Mouse (Mus musculus) neural tube, embryonic 11.5 days (tissue): ENCODE data around the gene Prss27. TPM values are rescaled to one million over a fixed set of nuclear protein-coding genes. Genes with fewer than 3 reads are reported as not detected.

ENCODE experiments used
- ATAC-seq: fragments of 200-750 bp; cut with Nextera tagmentation; 2 replicates; pipeline ENCODE4 v1.8.0; 2017; ENCODE audit warnings: moderate number of reproducible peaks, mild to moderate bottlenecking, moderate TSS enrichment, moderate library complexity; ENCODE audit not compliant: insufficient read depth, low FRiP score, low TSS enrichment
- DNase-seq: peaks from one replicate; pipeline ENCODE4 v3.0.0-alpha.2; 2015; ENCODE audit warnings: low spot score
- H3K27ac ChIP-seq: fragments of 300-500 bp; sonication (generic); 2 replicates; pipeline ENCODE4 v1.5.1; 2014; ENCODE audit warnings: low read depth, mild to moderate bottlenecking, low read length
- H3K27me3 ChIP-seq: fragments of 300-500 bp; sonication (generic); 2 replicates; pipeline ENCODE4 v1.6.1; 2014; ENCODE audit warnings: mild to moderate bottlenecking, low read length, mixed read lengths; ENCODE audit not compliant: control insufficient read depth, insufficient read depth
- H3K36me3 ChIP-seq: fragments of 300-500 bp; sonication (generic); 2 replicates; pipeline ENCODE4 v1.6.1; 2014; ENCODE audit warnings: mild to moderate bottlenecking, low read length, moderate library complexity, mixed read lengths; ENCODE audit not compliant: control insufficient read depth, insufficient read depth
- H3K4me1 ChIP-seq: fragments of 300-500 bp; sonication (generic); 2 replicates; pipeline ENCODE4 v1.6.1; 2014; ENCODE audit warnings: low read length, mixed read lengths; ENCODE audit not compliant: control insufficient read depth, insufficient read depth
- H3K4me2 ChIP-seq: fragments of 300-500 bp; sonication (generic); 2 replicates; pipeline ENCODE4 v1.6.1; 2014; ENCODE audit warnings: low read depth, mild to moderate bottlenecking, moderate library complexity
- H3K4me3 ChIP-seq: fragments of 300-500 bp; sonication (generic); 2 replicates; pipeline ENCODE4 v1.5.1; 2014; ENCODE audit warnings: low read depth, low read length
- H3K9ac ChIP-seq: fragments of 300-500 bp; sonication (generic); 2 replicates; pipeline ENCODE4 v1.6.1; 2014; ENCODE audit warnings: mild to moderate bottlenecking, low read length
- H3K9me3 ChIP-seq: fragments of 300-500 bp; sonication (generic); 2 replicates; pipeline ENCODE4 v1.6.1; 2016; ENCODE audit warnings: low read length; ENCODE audit not compliant: control insufficient read depth
- WGBS: fragments of 180-500 bp; shearing (Covaris S2); extraction: QIAGEN DNeasy Blood & Tissue Kit; methylation state at CpG from one replicate; pipeline ENCODE4 v1.1.7; 2014; 5-methylcytosine and 5-hydroxymethylcytosine counted together
- polyA plus RNA-seq: library from polyadenylated mRNA; unstranded; fragments of >200 nt; fragmentation: Nextera tagmentation; extraction: Ambion mirVana; gene quantifications from 2 replicates; pipeline ENCODE4 v1.2.1, GENCODE M21; 2014

The Prss27 gene
- polyA plus RNA-seq, 1 experiment from 2014 or later, result 0.37 TPM

- H3K9me3 ChIP-seq, result no peaks in the 10 kb centered on the region
- no peak overlapping the region for H3K9ac ChIP-seq
- peak; percentile 36 for DNase-seq
- H3K4me2 ChIP-seq, result no peak overlapping the region
- 24% methylated on average over 14 of the region's 14 CpGs for WGBS
- H3K36me3 ChIP-seq, result no peaks in the 10 kb centered on the region
- H3K4me1 ChIP-seq, result no peaks in the 10 kb centered on the region
- ATAC-seq, result no peak
- no peak overlapping the region for H3K4me3 ChIP-seq
- no peak overlapping the region for H3K27ac ChIP-seq
- H3K27me3 ChIP-seq, result no peaks in the 10 kb centered on the region
Observed at GRCm38 (mm10) chr17:24015727-24016126, 22.2 kb upstream of the Prss27 start.

GRCm38 (mm10) chr17:24020696-24021095 lies 17.2 kb upstream of the Prss27 start:
- H3K4me2 ChIP-seq, result no peak overlapping the region
- H3K27ac ChIP-seq, result no peak overlapping the region
- no peaks in the 10 kb centered on the region for H3K27me3 ChIP-seq
- whole genome bisulfite sequencing, result 83% methylated on average over 6 of the region's 6 CpGs
- no peaks in the 10 kb centered on the region for H3K9me3 ChIP-seq
- H3K9ac ChIP-seq, result no peak overlapping the region
- H3K4me3 ChIP-seq, result no peak overlapping the region
- ATAC-seq, result no peak
- no peaks in the 10 kb centered on the region for H3K36me3 ChIP-seq
- DNase-seq, result no peak
- H3K4me1 ChIP-seq, result no peaks in the 10 kb centered on the region

- 86% methylated on average over 5 of the region's 5 CpGs for WGBS
- Histone ChIP-seq H3K27ac (no peak overlapping the region), H3K36me3 (no peaks in the 10 kb centered on the region), H3K9ac (no peak overlapping the region), H3K27me3 (no peaks in the 10 kb centered on the region), H3K9me3 (no peaks in the 10 kb centered on the region), H3K4me2 (no peak overlapping the region), H3K4me3 (no peak overlapping the region), H3K4me1 (no peaks in the 10 kb centered on the region)
- no peak for ATAC-seq
- DNase-seq, result no peak
Observed at GRCm38 (mm10) chr17:24021375-24022199, 16.4 kb upstream of the Prss27 start.

- ATAC-seq (no peak), DNase-seq (no peak)
- Histone ChIP-seq H3K4me2 (no peak overlapping the region), H3K27ac (no peak overlapping the region), H3K4me3 (no peak overlapping the region), H3K36me3 (no peaks in the 10 kb centered on the region), H3K9ac (no peak overlapping the region), H3K27me3 (no peaks in the 10 kb centered on the region), H3K9me3 (no peaks in the 10 kb centered on the region), H3K4me1 (no peaks in the 10 kb centered on the region)
- 87% methylated on average over 7 of the region's 7 CpGs for WGBS
Observed at GRCm38 (mm10) chr17:24029477-24029876, 8.5 kb upstream of the Prss27 start.

- 83% methylated on average over 15 of the region's 22 CpGs for WGBS
- Histone ChIP-seq H3K9ac (no peak overlapping the region), H3K27me3 (no peaks in the 10 kb centered on the region), H3K27ac (no peak overlapping the region), H3K4me3 (no peak overlapping the region), H3K9me3 (no peaks in the 10 kb centered on the region), H3K4me1 (no peaks in the 10 kb centered on the region), H3K4me2 (no peak overlapping the region), H3K36me3 (no peaks in the 10 kb centered on the region)
- DNase-seq (no peak), ATAC-seq (no peak)
Observed at GRCm38 (mm10) chr17:24030551-24030950, 7.4 kb upstream of the Prss27 start.

- no peak overlapping the region for H3K4me2 ChIP-seq
- no peaks in the 10 kb centered on the region for H3K9me3 ChIP-seq
- 86% methylated on average over 7 of the region's 7 CpGs for WGBS
- DNase-seq, result no peak
- no peak for ATAC-seq
- no peak overlapping the region for H3K4me3 ChIP-seq
- H3K9ac ChIP-seq, result no peak overlapping the region
- H3K27ac ChIP-seq, result no peak overlapping the region
- H3K36me3 ChIP-seq, result no peaks in the 10 kb centered on the region
- H3K4me1 ChIP-seq, result no peaks in the 10 kb centered on the region
- no peaks in the 10 kb centered on the region for H3K27me3 ChIP-seq
Observed at GRCm38 (mm10) chr17:24035087-24035486, 2.9 kb upstream of the Prss27 start.

GRCm38 (mm10) chr17:24036954-24037353 lies 990 bp upstream of the Prss27 start:
- no peak overlapping the region for H3K4me2 ChIP-seq
- WGBS, result 74% methylated on average over 6 of the region's 6 CpGs
- H3K9me3 ChIP-seq, result no peaks in the 10 kb centered on the region

GRCm38 (mm10) chr17:24037360-24037759 lies 584 bp upstream of the Prss27 start:
- Histone ChIP-seq H3K4me3 (no peak overlapping the region), H3K27ac (no peak overlapping the region), H3K9ac (no peak overlapping the region), H3K27me3 (no peaks in the 10 kb centered on the region), H3K4me2 (no peak overlapping the region), H3K9me3 (no peaks in the 10 kb centered on the region), H3K36me3 (no peaks in the 10 kb centered on the region), H3K4me1 (no peaks in the 10 kb centered on the region)
- ATAC-seq (no peak), DNase-seq (no peak)
- 78% methylated on average over 13 of the region's 13 CpGs for WGBS

More at GRCm38 (mm10) chr17:24036954-24037353, 990 bp upstream of the Prss27 start:
- H3K27me3 ChIP-seq, result no peaks in the 10 kb centered on the region
- H3K4me1 ChIP-seq, result no peaks in the 10 kb centered on the region
- no peak overlapping the region for H3K27ac ChIP-seq
- no peak overlapping the region for H3K4me3 ChIP-seq
- H3K36me3 ChIP-seq, result no peaks in the 10 kb centered on the region
- ATAC-seq (no peak), DNase-seq (no peak)
- H3K9ac ChIP-seq, result no peak overlapping the region

GRCm38 (mm10) chr17:24044482-24044881 lies 6.5 kb downstream of the Prss27 start:
- H3K4me2 ChIP-seq, result no peak overlapping the region
- no peak overlapping the region for H3K9ac ChIP-seq
- no peaks in the 10 kb centered on the region for H3K4me1 ChIP-seq
- no peak for DNase-seq
- peaks cover 13% of the 10 kb centered on the region for H3K36me3 ChIP-seq
- ATAC-seq, result no peak
- WGBS, result 80% methylated on average over 5 of the region's 5 CpGs
- no peak overlapping the region for H3K27ac ChIP-seq
- no peaks in the 10 kb centered on the region for H3K9me3 ChIP-seq
- H3K4me3 ChIP-seq, result no peak overlapping the region
- no peaks in the 10 kb centered on the region for H3K27me3 ChIP-seq
